Mouse (Mus musculus) forebrain, postnatal 0 days (tissue): ENCODE data around the gene Pde1c. TPM values are rescaled to one million over a fixed set of nuclear protein-coding genes. Genes with fewer than 3 reads are reported as not detected.

Experiments used
- ATAC-seq: fragments of 200-750 bp; cut with Nextera tagmentation; 2 replicates; pipeline ENCODE4 v1.8.0; 2017; ENCODE audit warnings: mild to moderate bottlenecking, moderate library complexity
- DNase-seq: peaks from one replicate; pipeline ENCODE4 v3.0.0-alpha.2; 2015
- H3K27ac ChIP-seq: fragments of 300-500 bp; sonication (generic); 2 replicates; pipeline ENCODE4 v1.5.1; 2014; ENCODE audit warnings: low read depth, mild to moderate bottlenecking, antibody characterized with exemption, low read length, moderate library complexity, mixed read lengths
- H3K27me3 ChIP-seq: fragments of 300-500 bp; sonication (generic); 2 replicates; pipeline ENCODE4 v1.6.1; 2014; ENCODE audit warnings: mild to moderate bottlenecking, low read length, mixed read lengths; ENCODE audit not compliant: insufficient read depth
- H3K36me3 ChIP-seq: fragments of 300-500 bp; sonication (generic); 2 replicates; pipeline ENCODE4 v1.6.1; 2014; ENCODE audit warnings: mild to moderate bottlenecking, moderate library complexity; ENCODE audit not compliant: insufficient read depth
- H3K4me1 ChIP-seq: fragments of 300-500 bp; sonication (generic); 2 replicates; pipeline ENCODE4 v1.6.1; 2014; ENCODE audit warnings: antibody characterized with exemption; ENCODE audit not compliant: insufficient read depth
- H3K4me2 ChIP-seq: fragments of 300-500 bp; sonication (generic); 2 replicates; pipeline ENCODE4 v1.6.1; 2014; ENCODE audit warnings: low read depth, mild to moderate bottlenecking, moderate library complexity
- H3K4me3 ChIP-seq: fragments of 300-500 bp; sonication (generic); 2 replicates; pipeline ENCODE4 v1.5.1; 2014; ENCODE audit warnings: low read depth, low read length, mixed read lengths
- H3K9ac ChIP-seq: fragments of 300-500 bp; sonication (generic); 2 replicates; pipeline ENCODE4 v1.6.1; 2014; ENCODE audit warnings: mild to moderate bottlenecking
- H3K9me3 ChIP-seq: fragments of 300-500 bp; sonication (generic); 2 replicates; pipeline ENCODE4 v1.6.1; 2016; ENCODE audit warnings: low read length
- CTCF ChIP-seq: sonication (generic); IDR thresholded peaks from 2 replicates; pipeline ENCODE4 v1.5.1; 2016; ENCODE audit warnings: antibody characterized with exemption, control low read depth, low read depth
- WGBS: fragments of 180-500 bp; shearing (Covaris S2); extraction: QIAGEN DNeasy Blood & Tissue Kit; methylation state at CpG from one replicate; pipeline ENCODE4 v1.1.7; 2014; 5-methylcytosine and 5-hydroxymethylcytosine counted together
- polyA plus RNA-seq: library from polyadenylated mRNA; unstranded; fragments of >200 nt; fragmentation: Nextera tagmentation; extraction: Ambion mirVana; gene quantifications from 2 replicates; pipeline ENCODE4 v1.2.1, GENCODE M21; 2015
- total RNA-seq: library from RNA; depleted of rRNA; stranded (reverse); fragments of >200 nt; gene quantifications from 2 replicates; pipeline ENCODE4 v1.2.3, GENCODE M21; 2014

Pde1c gene
- total and polyA plus RNA-seq, 2 experiments from 2014 or later, result 5.7 to 15.5 TPM

- Histone ChIP-seq H3K9me3 (no peaks in the 10 kb centered on the region), H3K4me2 (no peak overlapping the region), H3K9ac (no peak overlapping the region), H3K36me3 (no peaks in the 10 kb centered on the region), H3K4me1 (no peaks in the 10 kb centered on the region), H3K27ac (no peak overlapping the region), H3K4me3 (no peak overlapping the region), H3K27me3 (no peaks in the 10 kb centered on the region)
- no peak for TF ChIP-seq CTCF
- ATAC-seq, result no peak
- WGBS, result 67% methylated on average over 2 of the region's 2 CpGs
- DNase-seq, result no peak
Measured at GRCm38 (mm10) chr6:56560891-56561290, 8.0 kb downstream of the Pde1c start.

- no peak overlapping the region for H3K27ac ChIP-seq
- H3K4me1 ChIP-seq, result no peaks in the 10 kb centered on the region
- H3K27me3 ChIP-seq, result no peaks in the 10 kb centered on the region
- ATAC-seq, result peak; percentile 89
- H3K9ac ChIP-seq, result no peak overlapping the region
- DNase-seq, result peak; percentile 71
- H3K4me3 ChIP-seq, result no peak overlapping the region
- H3K4me2 ChIP-seq, result no peak overlapping the region
- H3K9me3 ChIP-seq, result no peaks in the 10 kb centered on the region
- WGBS, result 39% methylated on average over 2 of the region's 2 CpGs
- TF ChIP-seq CTCF, result no peak
- H3K36me3 ChIP-seq, result no peaks in the 10 kb centered on the region
Measured at GRCm38 (mm10) chr6:56560474-56560888, 8.4 kb downstream of the Pde1c start.

- no peaks in the 10 kb centered on the region for H3K27me3 ChIP-seq
- DNase-seq, result no peak
- H3K4me3 ChIP-seq, result no peak overlapping the region
- no peak overlapping the region for H3K9ac ChIP-seq
- ATAC-seq, result no peak
- WGBS, result 94% methylated on average over 2 of the region's 2 CpGs
- no peak overlapping the region for H3K4me2 ChIP-seq
- no peaks in the 10 kb centered on the region for H3K4me1 ChIP-seq
- H3K9me3 ChIP-seq, result no peaks in the 10 kb centered on the region
- H3K27ac ChIP-seq, result no peak overlapping the region
- no peaks in the 10 kb centered on the region for H3K36me3 ChIP-seq
- TF ChIP-seq CTCF, result no peak
Measured at GRCm38 (mm10) chr6:56558711-56559110, 10.2 kb downstream of the Pde1c start.

- DNase-seq, result no peak
- ATAC-seq, result no peak
- no peak overlapping the region for H3K9ac ChIP-seq
- TF ChIP-seq CTCF, result no peak
- no peaks in the 10 kb centered on the region for H3K27me3 ChIP-seq
- no peaks in the 10 kb centered on the region for H3K9me3 ChIP-seq
- H3K4me1 ChIP-seq, result no peaks in the 10 kb centered on the region
- H3K4me2 ChIP-seq, result no peak overlapping the region
- no peaks in the 10 kb centered on the region for H3K36me3 ChIP-seq
- WGBS, result 57% methylated on average over 3 of the region's 3 CpGs
- H3K4me3 ChIP-seq, result no peak overlapping the region
- H3K27ac ChIP-seq, result no peak overlapping the region
Measured at GRCm38 (mm10) chr6:56555848-56556247, 13.1 kb downstream of the Pde1c start.

GRCm38 (mm10) chr6:56555382-56555781 lies 13.5 kb downstream of the Pde1c start:
- H3K4me3 ChIP-seq, result no peak overlapping the region
- H3K27me3 ChIP-seq, result no peaks in the 10 kb centered on the region
- ATAC-seq (peak; percentile 94), DNase-seq (peak; percentile 56)
- no peaks in the 10 kb centered on the region for H3K4me1 ChIP-seq
- H3K4me2 ChIP-seq, result no peak overlapping the region
- no peak overlapping the region for H3K27ac ChIP-seq
- H3K36me3 ChIP-seq, result no peaks in the 10 kb centered on the region
- no peaks in the 10 kb centered on the region for H3K9me3 ChIP-seq
- no peak for TF ChIP-seq CTCF
- WGBS, result 11% methylated on average over 4 of the region's 4 CpGs
- H3K9ac ChIP-seq, result no peak overlapping the region

GRCm38 (mm10) chr6:56551022-56551421 lies 17.9 kb downstream of the Pde1c start:
- DNase-seq, result no peak

GRCm38 (mm10) chr6:56540247-56540646 lies 28.7 kb downstream of the Pde1c start:
- no peak overlapping the region for H3K4me3 ChIP-seq
- H3K4me1 ChIP-seq, result no peaks in the 10 kb centered on the region
- H3K27me3 ChIP-seq, result no peaks in the 10 kb centered on the region
- no peak for ATAC-seq
- WGBS, result 80% methylated on average over 5 of the region's 5 CpGs
- no peak for DNase-seq
- no peak overlapping the region for H3K9ac ChIP-seq
- no peaks in the 10 kb centered on the region for H3K36me3 ChIP-seq
- no peaks in the 10 kb centered on the region for H3K9me3 ChIP-seq
- H3K27ac ChIP-seq, result no peak overlapping the region
- no peak for TF ChIP-seq CTCF
- no peak overlapping the region for H3K4me2 ChIP-seq

More at GRCm38 (mm10) chr6:56551022-56551421, 17.9 kb downstream of the Pde1c start:
- Histone ChIP-seq H3K27ac (no peak overlapping the region), H3K9me3 (no peaks in the 10 kb centered on the region), H3K4me1 (no peaks in the 10 kb centered on the region), H3K4me2 (no peak overlapping the region), H3K27me3 (no peaks in the 10 kb centered on the region), H3K9ac (no peak overlapping the region), H3K4me3 (no peak overlapping the region), H3K36me3 (no peaks in the 10 kb centered on the region)
- no peak for ATAC-seq
- WGBS, result 78% methylated on average over 4 of the region's 4 CpGs
- TF ChIP-seq CTCF, result no peak

GRCm38 (mm10) chr6:56534653-56535052 lies 34.2 kb downstream of the Pde1c start:
- Histone ChIP-seq H3K27me3 (no peaks in the 10 kb centered on the region), H3K4me1 (no peaks in the 10 kb centered on the region), H3K36me3 (no peaks in the 10 kb centered on the region), H3K9ac (no peak overlapping the region), H3K4me3 (no peak overlapping the region), H3K4me2 (no peak overlapping the region), H3K9me3 (no peaks in the 10 kb centered on the region), H3K27ac (no peak overlapping the region)
- TF ChIP-seq CTCF, result no peak
- ATAC-seq (no peak), DNase-seq (no peak)
